Mouse (Mus musculus) megakaryocyte, embryonic 14.5 days (primary cell): ENCODE data around the gene Hspb7.

Experiments
- FLI1 ChIP-seq: IDR thresholded peaks from 2 replicates; pipeline ENCODE4 v1.6.1; 2012; ENCODE audit warnings: low read length, inconsistent platforms, mixed read lengths
- GATA1 ChIP-seq: IDR thresholded peaks from 3 replicates; pipeline ENCODE4 v1.6.1; 2012; ENCODE audit warnings: mixed read lengths, low read length, inconsistent platforms, borderline replicate concordance

DNA sequence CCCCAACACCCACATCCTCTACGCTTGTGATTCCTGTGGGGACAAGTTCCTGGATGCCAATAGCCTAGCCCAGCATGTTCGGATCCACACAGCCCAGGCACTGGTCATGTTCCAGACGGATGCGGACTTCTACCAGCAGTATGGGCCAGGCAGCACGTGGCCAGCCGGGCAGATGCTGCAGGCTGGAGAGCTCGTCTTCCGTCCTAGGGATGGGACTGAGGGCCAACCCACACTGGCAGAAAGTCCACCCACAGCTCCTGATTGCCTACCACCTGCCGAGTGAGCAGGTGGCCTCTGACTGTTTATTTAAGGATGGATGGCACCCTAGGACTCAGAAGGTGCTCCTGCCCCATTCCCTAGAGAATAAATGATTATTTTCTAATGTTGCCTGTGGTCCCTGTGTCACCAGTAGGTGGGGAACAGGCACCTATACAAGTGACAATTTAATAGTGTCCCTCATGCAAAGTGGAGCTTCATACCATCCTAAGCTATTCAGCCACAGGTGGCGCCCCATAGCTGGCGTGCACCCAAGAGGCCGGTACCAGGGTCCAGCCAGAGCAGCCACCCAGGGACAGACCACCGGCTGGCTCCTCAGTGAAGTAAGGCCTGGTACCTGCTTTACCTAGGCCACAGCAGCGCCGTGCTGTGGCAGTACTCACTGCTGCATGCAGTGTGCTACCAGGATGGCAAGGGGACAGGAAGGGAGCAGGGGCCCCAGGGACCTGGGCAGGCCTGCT lies 46.4 kb downstream of the Hspb7 start:
- no peak for TF ChIP-seq GATA1
- no peak for TF ChIP-seq FLI1
